Mouse (Mus musculus) monocyte, adult 2 months (primary cell): Measurements from ENCODE around the gene Cyp3a59.
"Not testable (repeated sequence)": the region's sequence is repeated elsewhere in the genome, so short reads cannot be mapped to it uniquely, and the experiment has no call there.

Source experiments
- DNase-seq, 2 experiments: peaks; one replicate each; pipeline ENCODE4 v3.0.0; 2022; ENCODE audit warnings: low spot score in 2 of 2, low read depth in 1 of 2

Cyp3a59 gene

DNA sequence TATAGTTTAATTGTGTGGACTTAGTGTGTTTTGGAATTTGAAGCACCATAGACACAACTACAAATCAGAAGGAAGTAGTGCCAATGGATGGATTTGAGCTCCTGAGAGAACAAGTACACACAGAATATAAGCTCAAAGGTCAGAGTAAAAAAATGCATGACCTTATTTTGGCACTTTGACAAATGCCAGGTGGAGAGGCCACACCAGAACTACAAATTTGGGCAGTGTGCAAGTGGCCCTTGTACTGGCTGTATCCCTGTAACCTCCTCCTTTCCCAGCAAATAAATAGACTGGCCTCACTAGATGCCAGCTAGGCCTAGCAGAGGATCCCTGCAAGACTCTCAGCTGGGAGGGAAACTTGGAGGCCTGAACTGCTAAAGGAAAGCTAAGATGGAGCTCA lies at the start of gene Cyp3a59:
TSS of gene Cyp3a59 (plus strand) at position 313 of the 400 bp plus-strand sequence.
- DNase-seq, result not testable (repeated sequence)

DNA sequence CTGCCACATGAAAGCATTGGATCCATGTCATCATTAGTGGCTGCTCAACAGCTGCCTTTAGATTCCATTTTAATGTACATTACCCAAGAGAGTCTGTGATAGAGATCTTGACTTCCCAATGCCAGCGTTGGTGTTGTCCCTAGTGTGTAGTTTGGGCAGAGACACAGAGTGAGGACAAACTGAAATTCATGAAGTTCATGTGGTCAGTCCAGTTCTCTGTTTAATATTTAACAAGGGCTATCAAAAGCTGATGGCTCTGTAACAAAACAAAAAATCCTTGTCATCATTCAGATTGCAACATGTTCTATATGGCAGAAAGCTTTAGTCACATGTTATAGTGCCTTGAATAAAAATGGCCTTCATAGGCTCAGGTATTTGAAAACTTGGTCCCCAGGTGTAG lies 9.0 kb upstream of the Cyp3a59 start:
- DNase-seq, result no peak

DNA sequence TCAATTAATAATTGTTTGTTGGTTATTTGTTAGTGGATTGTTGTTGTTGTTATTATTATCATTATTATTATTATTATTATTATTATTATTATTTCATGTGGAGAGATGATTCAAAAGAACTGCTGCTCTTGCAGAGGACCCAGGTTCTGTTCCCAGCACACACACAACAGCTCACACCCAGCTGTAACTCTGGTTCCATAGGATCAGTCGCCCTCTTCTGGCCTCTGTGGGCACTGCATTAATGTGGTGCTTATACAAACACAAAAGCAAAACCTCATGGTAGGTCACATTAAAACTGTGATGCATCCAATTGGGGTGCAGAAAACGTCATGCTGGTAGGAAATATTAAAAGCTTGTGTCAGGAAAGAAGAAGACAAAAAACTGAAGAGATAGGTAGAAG lies 68.8 kb downstream of the Cyp3a59 start:
- DNase-seq, result no peak

DNA sequence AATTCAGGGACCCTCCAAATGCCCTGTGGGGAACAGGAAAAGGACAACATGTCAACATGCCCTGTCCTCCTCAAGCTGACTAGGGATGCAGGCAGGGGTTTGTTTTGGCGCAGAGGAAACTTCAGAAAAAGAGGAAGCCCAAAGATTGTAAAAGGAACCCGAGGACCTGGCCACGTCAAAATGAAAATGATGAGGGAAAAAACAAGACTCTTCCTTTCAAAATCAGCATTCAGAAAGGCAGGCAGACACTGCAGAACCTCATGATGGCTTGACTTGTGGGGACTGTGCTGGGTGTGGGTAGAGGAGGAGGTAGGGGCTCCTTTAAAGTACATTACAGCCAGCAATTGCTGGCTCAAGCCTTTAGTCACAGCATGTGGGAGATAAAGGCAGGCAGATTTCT lies 71.4 kb downstream of the Cyp3a59 start:
- no peak for DNase-seq

DNA sequence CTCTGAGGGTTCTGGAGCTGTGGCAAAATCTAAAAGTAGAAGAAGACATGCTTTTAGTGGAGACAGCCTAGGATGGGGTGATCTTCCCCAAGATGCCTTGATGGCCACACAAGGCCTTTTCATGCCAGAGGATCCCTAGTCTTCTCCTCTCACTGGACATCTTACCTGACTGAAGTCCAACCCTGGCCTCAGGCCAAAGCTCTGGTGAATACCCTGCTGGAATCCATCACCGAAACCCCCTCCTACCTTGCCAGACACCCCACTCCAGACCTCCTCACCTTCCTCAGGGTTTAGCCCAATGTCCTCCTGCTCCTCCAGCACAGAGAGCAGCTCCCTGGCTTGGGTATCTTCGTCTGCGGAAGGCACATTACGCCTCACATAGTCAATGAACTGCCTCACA lies 79.3 kb downstream of the Cyp3a59 start:
- DNase-seq, result not testable (repeated sequence)

DNA sequence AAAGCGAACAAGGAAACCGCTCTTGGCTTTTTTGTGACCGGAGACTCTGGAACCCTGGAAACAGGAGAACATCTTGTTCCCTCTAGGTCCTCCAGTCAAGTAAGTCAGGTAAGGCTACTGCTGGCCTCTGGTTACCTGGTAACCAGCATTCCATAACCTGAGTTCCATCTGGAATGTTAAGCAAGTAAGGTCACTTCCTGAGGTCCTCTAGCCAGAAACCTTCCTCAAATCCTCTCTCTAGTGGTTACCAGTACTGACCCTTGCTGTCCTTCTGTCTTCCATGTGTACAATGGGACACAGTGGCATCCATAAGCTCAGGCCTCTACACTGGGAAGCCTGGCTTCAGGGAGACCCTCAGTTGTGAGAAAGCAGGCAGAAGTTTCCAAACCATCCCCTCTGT lies 81.4 kb downstream of the Cyp3a59 start, which contains the start of gene Gm5565:
TSS of gene Gm5565 (minus strand) at position 101 of the 400 bp plus-strand sequence.
- DNase-seq, result not testable (repeated sequence)
